14 mouse cellular contexts compared by ENCODE assay signal in the genomic region with DNA sequence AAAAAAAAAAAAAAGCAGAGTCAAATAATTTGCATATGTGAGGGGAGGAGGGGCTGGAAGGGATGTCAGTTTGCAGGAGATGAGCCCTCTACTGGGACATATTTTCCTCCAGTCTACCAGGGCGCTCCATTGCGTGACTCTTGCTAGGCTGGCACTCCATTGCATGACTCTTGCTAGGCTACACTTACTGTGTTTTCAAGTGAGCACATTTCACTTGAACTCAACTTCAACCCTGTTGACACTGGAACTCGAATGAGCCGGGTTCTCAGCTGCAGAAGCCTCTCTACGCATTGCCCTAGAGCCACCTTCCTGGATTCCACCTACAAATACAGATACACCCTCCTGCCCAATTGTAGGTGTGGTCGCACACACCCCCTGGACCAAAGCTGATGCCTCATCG.
"Had no signal": no experiment of that assay in that cellular context is flagged by ENCODE, and none has a peak within 500 bp of the region (broad histone marks: within the 10 kb centered on the region; RNA-seq: fewer than 3 reads in every experiment).

No protein-coding gene starts in this region.

- H3K27ac ChIP-seq: kidney, postnatal 0 days; layer of hippocampus, adult 2 months; left cerebral cortex, adult 2 months; liver, embryonic 13.5 days; lung, embryonic 15.5 days; midbrain, embryonic 12.5 days; neural tube, embryonic 13.5 days had no signal

- H3K36me3 ChIP-seq: liver, embryonic 13.5 days; lung, embryonic 15.5 days; midbrain, embryonic 12.5 days; neural tube, embryonic 13.5 days had no signal

- H3K4me3 ChIP-seq: layer of hippocampus, adult 2 months; left cerebral cortex, adult 2 months; liver, embryonic 13.5 days; lung, embryonic 15.5 days; midbrain, embryonic 12.5 days; myocyte; neural tube, embryonic 13.5 days had no signal

- H3K4me2 ChIP-seq: liver, embryonic 13.5 days; lung, embryonic 15.5 days; midbrain, embryonic 12.5 days; neural tube, embryonic 13.5 days had no signal

- ATAC-seq: intestine, postnatal 0 days; midbrain, embryonic 16.5 days had no signal

- H3K4me1 ChIP-seq: liver, embryonic 13.5 days; lung, embryonic 15.5 days had no signal

- H3K27me3 ChIP-seq: liver, embryonic 13.5 days; lung, embryonic 15.5 days; neural tube, embryonic 13.5 days had no signal

- H3K9ac ChIP-seq: liver, embryonic 13.5 days; lung, embryonic 15.5 days; midbrain, embryonic 12.5 days; neural tube, embryonic 13.5 days had no signal

- H3K9me3 ChIP-seq: lung, embryonic 15.5 days; midbrain, embryonic 12.5 days; neural tube, embryonic 13.5 days had no signal

- DNase-seq: kidney, adult 2 months; kidney, postnatal 25 days; layer of hippocampus, adult 9-11 months; layer of hippocampus, postnatal 36 days; liver, embryonic 13.5 days had no signal
